Mouse (Mus musculus) midbrain, embryonic 11.5 days (tissue): ENCODE results near the gene Ugt1a9. TPM values are rescaled to one million over a fixed set of nuclear protein-coding genes. Genes with fewer than 3 reads are reported as not detected.

Source experiments
- ATAC-seq: fragments of 200-750 bp; cut with Nextera tagmentation; 2 replicates; pipeline ENCODE4 v1.8.0; 2017; ENCODE audit warnings: moderate TSS enrichment, moderate library complexity; ENCODE audit not compliant: low FRiP score
- DNase-seq: peaks from one replicate; pipeline ENCODE4 v3.0.0; 2015; ENCODE audit warnings: low spot score; ENCODE audit errors: missing footprints
- H3K27ac ChIP-seq: fragments of 300-500 bp; sonication (generic); 2 replicates; pipeline ENCODE4 v1.5.1; 2014; ENCODE audit warnings: low read depth, low read length
- H3K27me3 ChIP-seq: fragments of 300-500 bp; sonication (generic); 2 replicates; pipeline ENCODE4 v1.6.1; 2014; ENCODE audit warnings: mild to moderate bottlenecking, low read length, moderate library complexity, mixed read lengths; ENCODE audit not compliant: control insufficient read depth, insufficient read depth
- H3K36me3 ChIP-seq: fragments of 300-500 bp; sonication (generic); 2 replicates; pipeline ENCODE4 v1.6.1; 2014; ENCODE audit warnings: mild to moderate bottlenecking, low read length, moderate library complexity, mixed read lengths; ENCODE audit not compliant: control insufficient read depth, insufficient read depth
- H3K4me1 ChIP-seq: fragments of 300-500 bp; sonication (generic); 2 replicates; pipeline ENCODE4 v1.6.1; 2014; ENCODE audit warnings: low read length; ENCODE audit not compliant: control insufficient read depth, insufficient read depth
- H3K4me2 ChIP-seq: fragments of 300-500 bp; sonication (generic); 2 replicates; pipeline ENCODE4 v1.6.1; 2014; ENCODE audit warnings: mild to moderate bottlenecking, moderate library complexity
- H3K4me3 ChIP-seq: fragments of 300-500 bp; sonication (generic); 2 replicates; pipeline ENCODE4 v1.5.1; 2014; ENCODE audit warnings: low read depth, low read length
- H3K9ac ChIP-seq: fragments of 300-500 bp; sonication (generic); 2 replicates; pipeline ENCODE4 v1.6.1; 2014; ENCODE audit warnings: low read length
- H3K9me3 ChIP-seq: fragments of 300-500 bp; sonication (generic); 2 replicates; pipeline ENCODE4 v1.6.1; 2016; ENCODE audit warnings: low read length; ENCODE audit not compliant: control insufficient read depth
- WGBS: fragments of 180-500 bp; shearing (Covaris S2); extraction: QIAGEN DNeasy Blood & Tissue Kit; methylation state at CpG from one replicate; pipeline ENCODE4 v1.1.7; 2014; 5-methylcytosine and 5-hydroxymethylcytosine counted together
- polyA plus RNA-seq: library from polyadenylated mRNA; unstranded; fragments of >200 nt; fragmentation: Nextera tagmentation; extraction: Ambion mirVana; gene quantifications from 2 replicates; pipeline ENCODE4 v1.2.1, GENCODE M21; 2014

Gene Ugt1a9
- polyA plus RNA-seq, 1 experiment from 2014 or later, result not detected

DNA sequence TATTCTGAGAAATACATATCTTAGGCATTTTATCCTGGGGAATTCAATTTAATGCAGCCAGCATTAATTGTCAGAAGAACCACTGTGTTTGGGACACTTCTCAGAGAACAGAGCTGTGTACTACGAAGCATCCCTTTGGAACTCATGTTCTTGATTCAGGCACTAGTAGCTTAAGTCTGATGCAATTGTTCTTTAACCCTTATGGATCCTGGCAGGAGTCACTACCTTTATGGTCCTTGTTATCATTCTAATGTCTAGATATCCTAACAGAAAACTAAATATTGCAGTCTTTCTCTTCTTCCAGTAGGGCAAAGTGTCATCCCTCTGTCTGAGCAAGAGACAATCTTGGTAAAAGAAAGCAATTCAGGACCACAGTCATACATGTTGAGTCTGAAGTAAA, 142.5 kb downstream of the Ugt1a9 start:
- Histone ChIP-seq H3K9ac (no peak overlapping the region), H3K4me3 (no peak overlapping the region), H3K27ac (no peak overlapping the region), H3K36me3 (no peaks in the 10 kb centered on the region), H3K4me1 (no peaks in the 10 kb centered on the region), H3K27me3 (no peaks in the 10 kb centered on the region), H3K4me2 (no peak overlapping the region), H3K9me3 (peaks cover 61% of the 10 kb centered on the region)
- WGBS, result 80% methylated on average over 1 of the region's 1 CpGs
- ATAC-seq, result no peak
- DNase-seq, result no peak

DNA sequence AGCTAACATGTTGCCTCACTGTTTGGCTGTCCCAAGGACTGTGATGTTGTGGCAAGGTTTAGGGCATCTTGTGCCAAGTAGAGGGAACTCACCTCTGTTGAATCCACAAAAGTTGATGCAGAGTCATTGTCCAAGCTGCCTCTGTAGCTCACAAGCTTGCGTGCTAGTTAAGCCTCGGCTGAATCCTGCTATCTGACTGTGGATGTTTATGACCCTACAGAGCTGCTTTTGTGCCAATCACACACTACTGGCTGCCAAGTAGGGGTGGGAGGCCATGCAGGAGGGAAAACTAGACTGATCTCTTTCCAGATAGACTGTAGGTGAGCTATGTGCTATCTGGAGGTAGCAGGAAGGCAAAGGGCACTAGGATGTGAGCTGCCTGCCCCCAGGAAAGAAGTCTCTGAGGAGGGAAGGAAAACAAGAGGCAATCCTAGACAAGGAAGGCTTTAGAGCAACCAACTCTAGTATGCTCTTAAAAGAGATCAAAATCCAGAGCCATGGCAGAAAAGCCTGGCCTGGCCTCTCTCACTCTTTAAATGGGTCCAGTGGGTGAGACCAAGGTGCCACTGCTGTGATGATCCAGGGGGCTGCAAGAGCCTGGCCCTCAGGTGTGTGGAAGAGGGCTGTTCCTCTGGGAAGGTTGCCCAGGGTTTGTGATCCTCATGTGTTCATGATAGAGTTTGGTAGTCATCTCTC, 143.3 kb downstream of the Ugt1a9 start:
- Histone ChIP-seq H3K9ac (no peak overlapping the region), H3K4me2 (no peak overlapping the region), H3K4me1 (no peaks in the 10 kb centered on the region), H3K36me3 (no peaks in the 10 kb centered on the region), H3K4me3 (no peak overlapping the region), H3K27ac (no peak overlapping the region), H3K9me3 (peaks cover 61% of the 10 kb centered on the region), H3K27me3 (no peaks in the 10 kb centered on the region)
- peak; percentile 85 for DNase-seq
- ATAC-seq, result no peak
- WGBS, result 81% methylated on average over 2 of the region's 2 CpGs

DNA sequence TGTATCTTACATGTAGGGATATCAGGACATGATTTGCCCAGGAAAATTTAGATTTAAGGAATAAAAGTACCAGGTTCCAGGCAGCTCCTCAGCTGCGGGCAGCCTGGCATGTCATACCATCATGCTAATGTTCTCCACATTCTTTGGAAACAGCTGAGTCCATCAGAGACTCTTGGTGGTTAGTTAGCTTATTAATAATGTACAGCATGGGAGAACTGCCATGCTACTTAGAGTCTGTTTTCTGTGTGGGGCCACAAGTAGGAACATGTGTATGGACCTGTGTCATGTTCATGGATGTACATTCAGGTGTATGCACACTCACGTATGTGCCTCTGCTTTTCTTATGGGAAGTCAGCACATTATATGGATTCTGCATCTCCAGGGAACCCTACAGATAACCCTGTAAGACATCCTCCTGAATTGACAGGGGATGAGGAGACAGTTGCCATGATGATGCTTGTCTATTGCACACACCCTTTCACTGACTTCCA, 143.9 kb downstream of the Ugt1a9 start:
- no peaks in the 10 kb centered on the region for H3K36me3 ChIP-seq
- H3K9ac ChIP-seq, result no peak overlapping the region
- 84% methylated on average over 2 of the region's 2 CpGs for WGBS
- no peak overlapping the region for H3K4me2 ChIP-seq
- ATAC-seq (no peak), DNase-seq (peak; percentile 72)
- no peaks in the 10 kb centered on the region for H3K27me3 ChIP-seq
- H3K27ac ChIP-seq, result no peak overlapping the region
- H3K4me3 ChIP-seq, result no peak overlapping the region
- H3K9me3 ChIP-seq, result peaks cover 61% of the 10 kb centered on the region
- no peaks in the 10 kb centered on the region for H3K4me1 ChIP-seq

- Histone ChIP-seq H3K4me2 (no peak overlapping the region), H3K9me3 (peaks cover 61% of the 10 kb centered on the region), H3K4me1 (no peaks in the 10 kb centered on the region), H3K4me3 (no peak overlapping the region), H3K27me3 (no peaks in the 10 kb centered on the region), H3K27ac (no peak overlapping the region), H3K36me3 (no peaks in the 10 kb centered on the region), H3K9ac (no peak overlapping the region)
- DNase-seq, result peak; percentile 85
- WGBS, result 70% methylated on average over 10 of the region's 10 CpGs
- ATAC-seq, result no peak
These were observed 145.1 kb downstream of the Ugt1a9 start for GRCm38 (mm10) chr1:88215466-88216380.

- Histone ChIP-seq H3K4me3 (no peak overlapping the region), H3K4me2 (no peak overlapping the region), H3K27ac (no peak overlapping the region), H3K27me3 (no peaks in the 10 kb centered on the region), H3K9me3 (peaks cover 57% of the 10 kb centered on the region), H3K9ac (no peak overlapping the region), H3K4me1 (no peaks in the 10 kb centered on the region), H3K36me3 (no peaks in the 10 kb centered on the region)
- ATAC-seq (no peak), DNase-seq (peak; percentile 71)
- WGBS, result 54% methylated on average over 2 of the region's 2 CpGs
These were observed 146.0 kb downstream of the Ugt1a9 start for GRCm38 (mm10) chr1:88216551-88216950.

DNA sequence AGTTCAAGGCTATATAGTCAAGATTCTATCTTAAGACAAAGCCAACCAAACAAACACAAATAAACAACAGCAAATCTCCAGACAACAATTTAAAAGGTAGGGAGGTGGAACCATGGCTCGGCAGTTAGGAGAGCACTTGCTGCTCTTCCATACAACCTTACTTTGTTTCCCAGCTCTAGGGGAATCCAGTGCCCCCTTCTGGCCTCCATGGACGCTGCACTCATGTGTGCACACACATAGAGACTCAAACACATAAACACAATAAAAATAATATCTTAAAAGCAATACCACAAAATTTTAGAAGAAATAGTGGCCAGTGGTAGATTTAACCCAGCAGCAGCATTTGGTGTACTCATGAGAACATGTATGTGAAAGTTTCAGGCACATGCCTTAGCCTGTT, 146.5 kb downstream of the Ugt1a9 start:
- no peak overlapping the region for H3K4me2 ChIP-seq
- DNase-seq (peak; percentile 81), ATAC-seq (no peak)
- H3K4me1 ChIP-seq, result no peaks in the 10 kb centered on the region
- no peaks in the 10 kb centered on the region for H3K27me3 ChIP-seq
- H3K36me3 ChIP-seq, result no peaks in the 10 kb centered on the region
- no peak overlapping the region for H3K27ac ChIP-seq
- no peak overlapping the region for H3K9ac ChIP-seq
- WGBS, result 62% methylated on average over 2 of the region's 2 CpGs
- no peak overlapping the region for H3K4me3 ChIP-seq
- H3K9me3 ChIP-seq, result peaks cover 53% of the 10 kb centered on the region

GRCm38 (mm10) chr1:88217576-88217975, 147.0 kb downstream of the Ugt1a9 start:
- ATAC-seq (no peak), DNase-seq (peak; percentile 51)
- whole genome bisulfite sequencing, result 43% methylated on average over 3 of the region's 3 CpGs
- Histone ChIP-seq H3K36me3 (no peaks in the 10 kb centered on the region), H3K4me2 (no peak overlapping the region), H3K9ac (no peak overlapping the region), H3K27ac (no peak overlapping the region), H3K4me3 (no peak overlapping the region), H3K27me3 (no peaks in the 10 kb centered on the region), H3K4me1 (no peaks in the 10 kb centered on the region), H3K9me3 (peaks cover 50% of the 10 kb centered on the region)

DNA sequence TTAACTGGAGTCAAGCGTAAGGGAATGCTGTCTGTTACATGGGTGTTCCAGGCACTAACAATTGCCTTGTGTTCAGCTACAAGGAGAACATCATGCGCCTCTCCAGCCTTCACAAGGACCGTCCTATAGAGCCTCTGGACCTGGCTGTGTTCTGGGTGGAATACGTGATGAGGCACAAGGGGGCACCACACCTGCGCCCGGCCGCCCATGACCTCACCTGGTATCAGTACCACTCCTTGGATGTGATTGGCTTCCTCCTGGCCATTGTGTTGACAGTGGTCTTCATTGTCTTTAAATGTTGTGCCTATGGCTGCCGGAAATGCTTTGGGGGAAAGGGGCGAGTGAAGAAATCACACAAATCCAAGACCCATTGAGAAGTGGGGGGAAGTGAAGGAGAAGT, 147.5 kb downstream of the Ugt1a9 start:
- peaks cover 46% of the 10 kb centered on the region for H3K9me3 ChIP-seq
- peak; percentile 72 for DNase-seq
- no peak overlapping the region for H3K9ac ChIP-seq
- 74% methylated on average over 9 of the region's 9 CpGs for WGBS
- no peaks in the 10 kb centered on the region for H3K4me1 ChIP-seq
- no peaks in the 10 kb centered on the region for H3K27me3 ChIP-seq
- no peak overlapping the region for H3K4me2 ChIP-seq
- no peak overlapping the region for H3K27ac ChIP-seq
- H3K36me3 ChIP-seq, result no peaks in the 10 kb centered on the region
- ATAC-seq, result no peak
- H3K4me3 ChIP-seq, result no peak overlapping the region

GRCm38 (mm10) chr1:88218591-88218990, 148.0 kb downstream of the Ugt1a9 start:
- 49% methylated on average over 4 of the region's 4 CpGs for WGBS
- H3K4me3 ChIP-seq, result no peak overlapping the region
- H3K9me3 ChIP-seq, result peaks cover 40% of the 10 kb centered on the region
- H3K27me3 ChIP-seq, result no peaks in the 10 kb centered on the region
- DNase-seq, result peak; percentile 81
- H3K27ac ChIP-seq, result no peak overlapping the region
- H3K4me1 ChIP-seq, result no peaks in the 10 kb centered on the region
- H3K9ac ChIP-seq, result no peak overlapping the region
- ATAC-seq, result no peak
- no peak overlapping the region for H3K4me2 ChIP-seq
- no peaks in the 10 kb centered on the region for H3K36me3 ChIP-seq
